Mouse (Mus musculus) bone marrow, adult 2 months (tissue): ENCODE measurements around the gene Mgat5.

Experiments used
- CTCF ChIP-seq: fragments of 200-500 bp; IDR thresholded peaks from 2 replicates; pipeline ENCODE4 v1.5.1; 2011; ENCODE audit warnings: low read length, control low read depth; ENCODE audit not compliant: control insufficient read depth, insufficient read depth
- POLR2A ChIP-seq: fragments of 200-500 bp; IDR thresholded peaks from 2 replicates; pipeline ENCODE4 v1.6.1; 2011; ENCODE audit warnings: low read depth, mild to moderate bottlenecking, control low read depth, low read length, borderline replicate concordance; ENCODE audit not compliant: control insufficient read depth

DNA sequence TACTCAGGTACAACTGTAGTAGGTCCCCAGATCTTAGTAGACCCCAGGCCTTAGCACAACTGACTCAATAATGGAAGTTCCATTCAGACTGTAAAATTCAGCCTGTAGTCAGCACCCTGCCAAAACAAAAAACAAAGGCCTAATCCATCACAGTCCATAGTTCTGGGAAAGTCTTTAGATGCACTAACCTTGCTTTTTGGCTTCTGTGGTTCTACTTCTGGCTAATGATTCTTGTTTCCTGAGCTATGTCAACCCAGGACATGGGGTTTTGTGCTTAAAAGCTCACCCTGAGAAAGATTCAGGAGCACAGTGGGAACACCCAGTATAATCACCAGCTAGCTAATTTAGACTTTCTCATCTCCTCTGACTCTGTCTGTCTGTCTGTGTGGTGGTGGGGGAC is 38.3 kb upstream of the Mgat5 start:
- TF ChIP-seq POLR2A: no peak
- TF ChIP-seq CTCF: no peak
